Mouse (Mus musculus): Measurements from ENCODE around the gene Kdelr3.

DNA sequence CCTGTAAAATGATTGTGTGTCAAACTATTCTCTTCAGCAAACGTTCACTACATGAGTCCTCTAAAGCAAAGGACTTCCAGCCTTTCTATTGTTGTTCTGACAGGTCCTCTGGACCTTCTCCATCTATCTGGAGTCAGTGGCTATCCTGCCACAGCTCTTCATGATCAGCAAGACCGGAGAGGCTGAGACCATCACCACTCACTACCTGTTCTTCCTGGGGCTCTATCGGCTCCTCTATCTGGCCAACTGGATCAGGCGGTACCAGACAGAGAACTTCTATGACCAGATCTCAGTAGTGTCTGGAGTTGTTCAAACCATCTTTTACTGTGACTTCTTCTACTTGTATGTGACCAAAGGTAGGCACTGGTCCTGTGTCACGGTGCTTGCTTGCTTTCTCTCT lies 9.4 kb downstream of the Kdelr3 start:
- TF ChIP-seq POLR2A (IDR thresholded peaks at IDR 0.05; ENCODE audit: insufficient read length, low read depth) (no peak), POLR2AphosphoS2 (IDR thresholded peaks at IDR 0.05; ENCODE audit: insufficient read length, low read depth) (peak; percentile 79), MYOG (IDR thresholded peaks at IDR 0.05; ENCODE audit: control insufficient read depth in 1 of 3, insufficient read depth in 1 of 3, insufficient read length in 2 of 3, low read depth in 2 of 3) (no peak)

Measured in myocyte (in vitro differentiated cells).